Mouse (Mus musculus): ENCODE data around the gene Gm49403. TPM values are rescaled to one million over a fixed set of nuclear protein-coding genes. Genes with fewer than 3 reads are reported as not detected.
"Not testable (repeated sequence)": the region's sequence is repeated elsewhere in the genome, so short reads cannot be mapped to it uniquely, and the experiment has no call there.

Gm49403 gene
- total RNA-seq (2014; rRNA removed) (not detected in 2 replicates), polyA plus RNA-seq (2015; fragmentation: Nextera tagmentation; extraction: Ambion mirVana) (not detected in 2 replicates)

- TF ChIP-seq CTCF (IDR thresholded peaks at IDR 0.05; ENCODE audit: low read depth) = no peak
- DNase-seq (ENCODE audit: low spot score) = no peak
- Histone ChIP-seq H3K27me3 (ENCODE audit: insufficient read depth, low read length) (no peaks in the 10 kb centered on the region), H3K4me3 (ENCODE audit: low read length) (no peak within 1 kb of the TSS), H3K9me3 (ENCODE audit: low read length) (no peaks in the 10 kb centered on the region), H3K4me2 (ENCODE audit: low read depth, low read length) (no peak within 1 kb of the TSS), H3K27ac (no peak within 1 kb of the TSS), H3K4me1 (ENCODE audit: insufficient read depth, low read length) (peaks cover 11% of the 10 kb centered on the region), H3K9ac (replicated peaks; ENCODE audit: low read length) (no peak within 1 kb of the TSS), H3K36me3 (ENCODE audit: insufficient read depth, low read length) (no peaks in the 10 kb centered on the region)
- ATAC-seq = no peak
- WGBS = 73% methylated on average over 3 of the region's 3 CpGs
Measured at GRCm38 (mm10) chr19:8883616-8884015, at the start of gene Gm49403, which contains the start of gene Lbhd1. Gene Gm49403 (plus strand): TSS chr19:8883930. Gene Lbhd1 (plus strand): TSS chr19:8883732.

- H3K27ac ChIP-seq; H3K4me1 ChIP-seq (ENCODE audit: insufficient read depth, low read length); H3K4me2 ChIP-seq (ENCODE audit: low read depth, low read length); H3K9me3 ChIP-seq (ENCODE audit: low read length); H3K9ac ChIP-seq (replicated peaks; ENCODE audit: low read length); ATAC-seq; DNase-seq (ENCODE audit: low spot score); H3K27me3 ChIP-seq (ENCODE audit: insufficient read depth, low read length); H3K4me3 ChIP-seq (ENCODE audit: low read length): not testable (repeated sequence)
- WGBS = 96% methylated on average over 10 of the region's 10 CpGs
- H3K36me3 ChIP-seq (ENCODE audit: insufficient read depth, low read length) = peaks cover 30% of the 10 kb centered on the region
Measured at GRCm38 (mm10) chr19:8836327-8836726, 47.4 kb upstream of the Gm49403 start.

GRCm38 (mm10) chr19:8837251-8837791, 46.4 kb upstream of the Gm49403 start, which contains the start of gene Bscl2:
Gene Bscl2 (plus strand): TSS chr19:8837467.
- no peaks in the 10 kb centered on the region for H3K9me3 ChIP-seq (ENCODE audit: low read length)
- peak within 1 kb of the TSS; percentile 73 for H3K9ac ChIP-seq (replicated peaks; ENCODE audit: low read length)
- WGBS = under 1% methylated on average over 38 of the region's 38 CpGs
- peak within 1 kb of the TSS; percentile 91 for H3K4me2 ChIP-seq (ENCODE audit: low read depth, low read length)
- H3K27ac ChIP-seq = peak within 1 kb of the TSS; percentile 97
- H3K4me3 ChIP-seq (ENCODE audit: low read length) = peak within 1 kb of the TSS; percentile 51
- peaks cover 23% of the 10 kb centered on the region for H3K36me3 ChIP-seq (ENCODE audit: insufficient read depth, low read length)
- no peaks in the 10 kb centered on the region for H3K27me3 ChIP-seq (ENCODE audit: insufficient read depth, low read length)
- H3K4me1 ChIP-seq (ENCODE audit: insufficient read depth, low read length) = peaks cover 8% of the 10 kb centered on the region
- ATAC-seq (peak; percentile 81), DNase-seq (ENCODE audit: low spot score) (peak; percentile 94)
- TF ChIP-seq CTCF (IDR thresholded peaks at IDR 0.05; ENCODE audit: low read depth) = peak; percentile 62

- peaks cover 14% of the 10 kb centered on the region; the same call in 1 of the 2 replicates for H3K36me3 ChIP-seq (ENCODE audit: insufficient read depth, low read length)
- H3K4me1 ChIP-seq (ENCODE audit: insufficient read depth, low read length) = peaks cover 8% of the 10 kb centered on the region
- peak overlapping the region; percentile 97 for H3K27ac ChIP-seq
- no peaks in the 10 kb centered on the region for H3K9me3 ChIP-seq (ENCODE audit: low read length)
- DNase-seq (ENCODE audit: low spot score) (peak; percentile 67), ATAC-seq (no peak)
- TF ChIP-seq CTCF (IDR thresholded peaks at IDR 0.05; ENCODE audit: low read depth) = no peak
- 9% methylated on average over 15 of the region's 15 CpGs for WGBS
- peak overlapping the region; percentile 51 for H3K4me3 ChIP-seq (ENCODE audit: low read length)
- H3K27me3 ChIP-seq (ENCODE audit: insufficient read depth, low read length) = no peaks in the 10 kb centered on the region
- peak overlapping the region; percentile 73 for H3K9ac ChIP-seq (replicated peaks; ENCODE audit: low read length)
- H3K4me2 ChIP-seq (ENCODE audit: low read depth, low read length) = peak overlapping the region; percentile 91
Measured at GRCm38 (mm10) chr19:8838041-8838730, 45.5 kb upstream of the Gm49403 start.

GRCm38 (mm10) chr19:8839103-8839907, 44.4 kb upstream of the Gm49403 start, which contains the start of gene Gng3:
Gene Gng3 (minus strand): TSS chr19:8839194.
- peak; percentile 87 for ATAC-seq
- Histone ChIP-seq H3K36me3 (ENCODE audit: insufficient read depth, low read length) (peaks cover 10% of the 10 kb centered on the region; the same call in 1 of the 2 replicates), H3K4me1 (ENCODE audit: insufficient read depth, low read length) (peaks cover 8% of the 10 kb centered on the region), H3K4me3 (ENCODE audit: low read length) (peak within 1 kb of the TSS; percentile 51), H3K27me3 (ENCODE audit: insufficient read depth, low read length) (no peaks in the 10 kb centered on the region), H3K4me2 (ENCODE audit: low read depth, low read length) (peak within 1 kb of the TSS; percentile 91), H3K9me3 (ENCODE audit: low read length) (no peaks in the 10 kb centered on the region), H3K27ac (peak within 1 kb of the TSS; percentile 97), H3K9ac (replicated peaks; ENCODE audit: low read length) (peak within 1 kb of the TSS; percentile 73)
- TF ChIP-seq CTCF (IDR thresholded peaks at IDR 0.05; ENCODE audit: low read depth) = peak; percentile 12; the same call in 1 of the 2 replicates
- DNase-seq (ENCODE audit: low spot score) = peak; percentile 92
- WGBS = 30% methylated on average over 11 of the region's 11 CpGs

Data from hindbrain, postnatal 0 days (tissue).